Mouse (Mus musculus) limb, embryonic 11.5 days (tissue): ENCODE measurements around the gene Zkscan14. TPM values are rescaled to one million over a fixed set of nuclear protein-coding genes. Genes with fewer than 3 reads are reported as not detected.

Experiments
- ATAC-seq: fragments of 200-750 bp; cut with Nextera tagmentation; 2 replicates; pipeline ENCODE4 v1.8.0; 2017; ENCODE audit warnings: low read depth; ENCODE audit not compliant: insufficient number of reproducible peaks, low FRiP score, low TSS enrichment
- DNase-seq: peaks from one replicate; pipeline ENCODE4 v3.0.0-alpha.2; 2015; ENCODE audit warnings: low spot score
- H3K27ac ChIP-seq: fragments of 300-500 bp; sonication (generic); replicated peaks from 2 replicates; pipeline ENCODE4 v1.5.1; 2014; ENCODE audit warnings: low read depth, mild to moderate bottlenecking, low read length
- H3K27me3 ChIP-seq: fragments of 300-500 bp; sonication (generic); 2 replicates; pipeline ENCODE4 v1.6.1; 2014; ENCODE audit warnings: mild to moderate bottlenecking, low read length, mixed read lengths; ENCODE audit not compliant: control insufficient read depth, insufficient read depth
- H3K36me3 ChIP-seq: fragments of 300-500 bp; sonication (generic); 2 replicates; pipeline ENCODE4 v1.6.1; 2014; ENCODE audit warnings: mild to moderate bottlenecking, low read length, moderate library complexity, mixed read lengths; ENCODE audit not compliant: control insufficient read depth, insufficient read depth
- H3K4me1 ChIP-seq: fragments of 300-500 bp; sonication (generic); 2 replicates; pipeline ENCODE4 v1.6.1; 2014; ENCODE audit warnings: low read length, mixed read lengths; ENCODE audit not compliant: control insufficient read depth, insufficient read depth
- H3K4me2 ChIP-seq: fragments of 300-500 bp; sonication (generic); 2 replicates; pipeline ENCODE4 v1.6.1; 2014; ENCODE audit warnings: low read depth, mild to moderate bottlenecking, moderate library complexity; ENCODE audit not compliant: severe bottlenecking
- H3K4me3 ChIP-seq: fragments of 300-500 bp; sonication (generic); 2 replicates; pipeline ENCODE4 v1.5.1; 2014; ENCODE audit warnings: low read depth, low read length
- H3K9ac ChIP-seq: fragments of 300-500 bp; sonication (generic); 2 replicates; pipeline ENCODE4 v1.6.1; 2014; ENCODE audit warnings: mild to moderate bottlenecking, low read length
- H3K9me3 ChIP-seq: fragments of 300-500 bp; sonication (generic); 2 replicates; pipeline ENCODE4 v1.6.1; 2016; ENCODE audit warnings: low read length; ENCODE audit not compliant: control insufficient read depth
- WGBS: fragments of 180-500 bp; shearing (Covaris S2); extraction: QIAGEN DNeasy Blood & Tissue Kit; methylation state at CpG from one replicate; pipeline ENCODE4 v1.1.7; 2014; 5-methylcytosine and 5-hydroxymethylcytosine counted together
- polyA plus RNA-seq: library from polyadenylated mRNA; unstranded; fragments of >200 nt; fragmentation: Nextera tagmentation; extraction: Ambion mirVana; gene quantifications from 2 replicates; pipeline ENCODE4 v1.2.1, GENCODE M21; 2014

Gene Zkscan14
- polyA plus RNA-seq, 1 experiment from 2014 or later: 5.9 TPM

GRCm38 (mm10) chr5:145165184-145165583, 36.5 kb downstream of the Zkscan14 start:
- DNase-seq (no peak), ATAC-seq (no peak)
- Histone ChIP-seq H3K27ac (no peak overlapping the region), H3K4me1 (peaks cover 14% of the 10 kb centered on the region), H3K9me3 (no peaks in the 10 kb centered on the region), H3K4me2 (no peak overlapping the region), H3K36me3 (peaks cover 8% of the 10 kb centered on the region), H3K27me3 (no peaks in the 10 kb centered on the region), H3K9ac (no peak overlapping the region), H3K4me3 (no peak overlapping the region)
- WGBS: 88% methylated on average over 15 of the region's 15 CpGs

GRCm38 (mm10) chr5:145164710-145165109, 37.0 kb downstream of the Zkscan14 start:
- Histone ChIP-seq H3K4me1 (peaks cover 14% of the 10 kb centered on the region), H3K36me3 (peaks cover 8% of the 10 kb centered on the region), H3K27ac (no peak overlapping the region), H3K4me2 (no peak overlapping the region), H3K9ac (no peak overlapping the region), H3K27me3 (no peaks in the 10 kb centered on the region), H3K9me3 (no peaks in the 10 kb centered on the region), H3K4me3 (no peak overlapping the region)
- ATAC-seq (no peak), DNase-seq (no peak)
- WGBS: 76% methylated on average over 3 of the region's 3 CpGs

DNA sequence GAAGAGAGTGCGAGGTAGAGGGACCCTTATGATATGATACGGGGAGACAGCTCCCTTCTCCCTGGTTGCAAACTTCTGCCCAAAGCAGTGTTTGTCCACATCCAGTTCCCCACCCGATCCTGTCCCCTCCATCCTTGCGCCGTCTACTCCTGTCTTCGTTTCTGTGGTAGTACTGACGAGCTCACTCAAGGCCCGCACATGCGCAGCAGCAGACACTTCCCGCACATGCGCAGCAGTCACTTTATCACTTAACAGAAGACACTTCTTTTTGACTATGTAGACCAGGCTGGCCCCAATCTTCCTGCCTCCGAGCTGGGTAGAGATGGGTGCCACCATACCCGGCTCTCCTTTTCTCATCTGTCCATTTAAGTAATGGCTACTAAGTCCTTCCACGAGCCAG, 40.3 kb downstream of the Zkscan14 start:
- peaks cover 13% of the 10 kb centered on the region for H3K36me3 ChIP-seq

DNA sequence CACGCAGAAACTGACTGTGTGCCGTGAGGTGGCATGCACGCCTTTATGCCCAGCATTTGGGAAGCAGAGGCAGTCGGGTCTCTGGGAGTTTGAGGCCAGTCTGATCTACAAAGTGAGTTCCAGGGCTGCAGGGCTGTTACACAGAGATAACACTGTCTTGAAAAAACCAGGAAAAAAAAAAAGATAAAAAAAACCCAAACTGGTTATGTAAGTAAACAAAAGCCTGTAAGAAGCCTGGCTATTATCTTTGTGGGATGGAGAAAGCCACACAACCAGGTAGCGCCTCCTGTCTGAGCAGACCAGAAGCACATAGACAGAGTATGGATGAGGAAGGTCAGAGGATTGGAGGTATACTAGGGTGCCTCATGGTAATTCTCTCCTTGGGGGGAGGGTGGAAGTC, 49.0 kb downstream of the Zkscan14 start:
- Histone ChIP-seq H3K4me2 (no peak overlapping the region), H3K9ac (no peak overlapping the region), H3K27ac (no peak overlapping the region), H3K36me3 (peaks cover 34% of the 10 kb centered on the region; the same call in 1 of the 2 replicates), H3K4me3 (no peak overlapping the region), H3K4me1 (no peaks in the 10 kb centered on the region), H3K27me3 (no peaks in the 10 kb centered on the region), H3K9me3 (no peaks in the 10 kb centered on the region)
- 94% methylated on average over 5 of the region's 5 CpGs for WGBS
- ATAC-seq: no peak
- DNase-seq: no peak

More for the DNA sequence above, 40.3 kb downstream of the Zkscan14 start:
- ATAC-seq (no peak), DNase-seq (no peak)
- no peaks in the 10 kb centered on the region for H3K9me3 ChIP-seq
- H3K9ac ChIP-seq: no peak overlapping the region
- H3K27ac ChIP-seq: no peak overlapping the region
- no peak overlapping the region for H3K4me2 ChIP-seq
- H3K4me1 ChIP-seq: peaks cover 5% of the 10 kb centered on the region
- H3K4me3 ChIP-seq: no peak overlapping the region
- H3K27me3 ChIP-seq: no peaks in the 10 kb centered on the region
- 95% methylated on average over 14 of the region's 14 CpGs for WGBS

DNA sequence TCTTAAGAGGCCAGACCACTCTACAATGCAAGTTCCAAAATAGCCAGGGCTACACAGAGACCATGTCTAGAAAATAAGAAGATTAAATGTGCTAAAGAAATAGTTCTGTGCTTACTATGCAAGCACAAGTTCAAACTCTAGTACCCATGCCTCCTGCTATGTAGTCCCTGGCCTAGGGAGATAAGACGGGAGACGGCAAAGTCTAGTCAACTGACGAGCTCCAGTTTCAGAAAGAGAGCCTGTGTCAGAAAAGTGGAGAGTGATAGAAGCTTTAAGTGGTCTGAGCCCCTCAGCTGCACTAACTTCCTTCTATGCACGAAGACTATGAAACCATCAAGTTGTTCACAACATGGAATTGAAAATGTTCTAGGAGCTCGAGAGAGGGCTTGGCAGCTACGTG, 52.4 kb downstream of the Zkscan14 start:
- Histone ChIP-seq H3K9me3 (no peaks in the 10 kb centered on the region), H3K4me1 (no peaks in the 10 kb centered on the region), H3K27me3 (no peaks in the 10 kb centered on the region), H3K27ac (no peak overlapping the region), H3K36me3 (peaks cover 51% of the 10 kb centered on the region), H3K4me2 (no peak overlapping the region), H3K9ac (no peak overlapping the region), H3K4me3 (no peak overlapping the region)
- 93% methylated on average over 6 of the region's 6 CpGs for WGBS
- ATAC-seq (no peak), DNase-seq (no peak)

GRCm38 (mm10) chr5:145147748-145148147, 53.9 kb downstream of the Zkscan14 start:
- H3K4me1 ChIP-seq: no peaks in the 10 kb centered on the region
- 93% methylated on average over 5 of the region's 5 CpGs for WGBS
- ATAC-seq: no peak
- no peak for DNase-seq
- H3K4me3 ChIP-seq: no peak overlapping the region
- H3K9ac ChIP-seq: no peak overlapping the region
- peaks cover 49% of the 10 kb centered on the region for H3K36me3 ChIP-seq
- no peak overlapping the region for H3K27ac ChIP-seq
- no peaks in the 10 kb centered on the region for H3K9me3 ChIP-seq
- no peaks in the 10 kb centered on the region for H3K27me3 ChIP-seq
- no peak overlapping the region for H3K4me2 ChIP-seq

Other genes with a start within 250 kb of the Zkscan14 start
- 20.1 and 22.4 TPM in 2 replicates for gene Smurf1, start 236.0 kb downstream of the Zkscan14 start, polyA plus RNA-seq
- not detected in 2 replicates for gene Gm4871, start 169.1 kb downstream of the Zkscan14 start, polyA plus RNA-seq
- not detected in 2 replicates for gene 1700018F24Rik, start 158.9 kb downstream of the Zkscan14 start, polyA plus RNA-seq
- gene Arpc1a, start 118.0 kb downstream of the Zkscan14 start, polyA plus RNA-seq: 148 and 152 TPM in 2 replicates
- 0.13 and 0.14 TPM in 2 replicates for gene Kpna7, start 117.8 kb downstream of the Zkscan14 start, polyA plus RNA-seq
- 90.5 and 101 TPM in 2 replicates for gene Arpc1b, start 87.7 kb downstream of the Zkscan14 start, polyA plus RNA-seq
- gene Pdap1, start 61.6 kb downstream of the Zkscan14 start, polyA plus RNA-seq: 140 and 151 TPM in 2 replicates
- gene Bud31, start 61.5 kb downstream of the Zkscan14 start, polyA plus RNA-seq: 286 and 287 TPM in 2 replicates
- gene Ptcd1, start 34.8 kb downstream of the Zkscan14 start, polyA plus RNA-seq: 15.1 TPM in 2 replicates
- gene Cpsf4, start 34.7 kb downstream of the Zkscan14 start, polyA plus RNA-seq: 39.8 and 40.6 TPM in 2 replicates
- 568 and 582 TPM in 2 replicates for gene Atp5j2, start 9.8 kb downstream of the Zkscan14 start, polyA plus RNA-seq
- gene Zkscan5, start 2.7 kb upstream of the Zkscan14 start, polyA plus RNA-seq: 21.2 and 23.6 TPM in 2 replicates
- gene Zfp655, start 29.8 kb upstream of the Zkscan14 start, polyA plus RNA-seq: 34.4 and 37.8 TPM in 2 replicates
- 0.40 and 0.94 TPM in 2 replicates for gene Zscan25, start 78.6 kb upstream of the Zkscan14 start, polyA plus RNA-seq
- not detected in 2 replicates for gene Cyp3a57, start 143.4 kb upstream of the Zkscan14 start, polyA plus RNA-seq